Mouse (Mus musculus) C2C12 (cell line): ENCODE results near the gene Rdh8.

Experiments used
- CEBPB ChIP-seq: IDR thresholded peaks from one replicate; pipeline ENCODE4 v1.6.1; 2011; ENCODE audit warnings: low read depth, mild to moderate bottlenecking, control low read depth, moderate library complexity
- CTCF ChIP-seq: IDR thresholded peaks from one replicate; pipeline ENCODE4 v1.5.1; 2011; ENCODE audit not compliant: control insufficient read depth, insufficient read depth, insufficient read length

DNA sequence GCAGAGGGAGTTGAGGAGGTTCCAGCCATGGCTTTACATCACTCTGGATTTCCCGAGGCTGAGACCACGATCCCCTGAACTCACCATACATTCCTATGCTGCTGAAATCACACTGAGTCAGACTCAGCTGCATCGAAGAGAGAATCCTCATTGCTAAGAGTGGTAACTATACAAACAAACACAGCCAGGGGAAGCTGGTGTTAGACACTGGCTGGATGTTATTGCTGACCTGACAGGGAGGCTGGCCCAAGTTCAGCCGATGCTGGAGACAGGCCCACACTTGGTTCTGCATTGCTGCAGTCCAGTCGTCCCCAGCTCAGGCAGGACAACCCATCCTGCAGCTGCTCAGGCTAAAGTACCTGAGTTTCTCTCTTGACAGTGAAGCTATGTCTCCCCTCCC, 7.5 kb downstream of the Rdh8 start:
- TF ChIP-seq CTCF (no peak), CEBPB (no peak)
